Mouse (Mus musculus): Measurements from ENCODE around the gene Ctcf.

- TF ChIP-seq EP300 (IDR thresholded peaks at IDR 0.05; ENCODE audit: insufficient read depth, low read depth, low read length) (no peak), CTCF (IDR thresholded peaks at IDR 0.05; ENCODE audit: low read depth, low read length) (no peak), POLR2A (IDR thresholded peaks at IDR 0.05; ENCODE audit: insufficient read depth, low read length) (no peak)
Measured at GRCm38 (mm10) chr8:105661167-105661566, 24.8 kb downstream of the Ctcf start.
